Mouse (Mus musculus): ENCODE measurements at regions not wholly inside any gene's neighbourhood (a gene's known extent, or its start where the extent isn't known, plus 50 kb on each side); places are given as distances from the start of the nearest gene placed in this dataset.

DNA sequence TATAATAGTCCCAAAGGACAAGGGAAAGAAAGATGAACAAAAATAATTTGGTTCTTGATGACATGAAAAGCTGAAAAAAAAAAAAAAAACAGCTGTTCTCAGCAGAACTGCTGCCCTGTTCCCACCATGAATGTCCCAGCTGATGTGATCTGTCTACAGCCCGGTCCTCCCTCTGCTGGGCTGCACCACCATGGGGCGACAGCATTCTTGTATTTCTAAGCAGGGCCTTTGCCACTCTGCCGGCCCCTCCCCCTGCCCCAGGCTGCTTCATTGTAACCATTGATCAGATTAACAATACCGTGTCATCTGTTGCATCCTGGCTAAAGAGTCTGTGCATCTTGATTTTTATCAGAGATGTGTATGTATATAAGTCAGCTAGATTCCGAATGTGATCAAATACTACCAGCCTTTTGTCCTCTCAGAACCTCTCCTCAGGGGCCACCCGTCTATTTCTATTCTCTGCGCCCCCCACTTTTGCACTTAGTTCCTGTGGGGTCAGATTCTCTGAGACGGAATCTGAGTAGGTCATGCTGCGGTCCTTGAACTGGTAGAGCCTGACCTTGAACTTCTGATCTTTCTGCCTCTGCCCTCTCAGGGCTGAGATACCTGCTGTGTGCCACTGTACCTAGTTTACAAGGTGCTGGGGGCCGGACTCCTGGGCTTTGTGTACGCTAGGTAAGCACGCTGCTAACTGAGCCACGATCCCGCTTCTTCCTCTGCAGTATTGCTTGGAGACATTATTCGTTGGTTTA, 117.2 kb upstream of the Lrfn2 start:
- no peak for ATAC-seq (ENCODE audit: insufficient number of reproducible peaks, insufficient read depth, low FRiP score, low read depth)
- Histone ChIP-seq H3K27me3 (ENCODE audit: control insufficient read depth, insufficient read depth, low read length) (no peaks in the 10 kb centered on the region), H3K9ac (ENCODE audit: low read length) (no peak overlapping the region), H3K4me2 (ENCODE audit: low read length) (no peak overlapping the region), H3K27ac (replicated peaks in 1 of 2; ENCODE audit: control insufficient read depth in 1 of 2, insufficient read depth in 1 of 2, low read depth in 2 of 2, low read length in 2 of 2) (no peak overlapping the region), H3K4me3 (ENCODE audit: control insufficient read depth in 1 of 2, insufficient read depth in 1 of 2, low read depth in 1 of 2, low read length in 2 of 2) (no peak overlapping the region), H3K36me3 (ENCODE audit: control insufficient read depth, insufficient read depth, low read length) (no peaks in the 10 kb centered on the region), H3K4me1 (ENCODE audit: control insufficient read depth in 2 of 2, insufficient read depth in 2 of 2, low read length in 2 of 2) (peaks cover 4 to 8% of the 10 kb centered on the region in 2 experiments; a peak in 3 of 4 replicates), H3K9me3 (ENCODE audit: control insufficient read depth, low read length) (no peaks in the 10 kb centered on the region)
- 61% methylated on average over 15 of the region's 15 CpGs for WGBS

DNA sequence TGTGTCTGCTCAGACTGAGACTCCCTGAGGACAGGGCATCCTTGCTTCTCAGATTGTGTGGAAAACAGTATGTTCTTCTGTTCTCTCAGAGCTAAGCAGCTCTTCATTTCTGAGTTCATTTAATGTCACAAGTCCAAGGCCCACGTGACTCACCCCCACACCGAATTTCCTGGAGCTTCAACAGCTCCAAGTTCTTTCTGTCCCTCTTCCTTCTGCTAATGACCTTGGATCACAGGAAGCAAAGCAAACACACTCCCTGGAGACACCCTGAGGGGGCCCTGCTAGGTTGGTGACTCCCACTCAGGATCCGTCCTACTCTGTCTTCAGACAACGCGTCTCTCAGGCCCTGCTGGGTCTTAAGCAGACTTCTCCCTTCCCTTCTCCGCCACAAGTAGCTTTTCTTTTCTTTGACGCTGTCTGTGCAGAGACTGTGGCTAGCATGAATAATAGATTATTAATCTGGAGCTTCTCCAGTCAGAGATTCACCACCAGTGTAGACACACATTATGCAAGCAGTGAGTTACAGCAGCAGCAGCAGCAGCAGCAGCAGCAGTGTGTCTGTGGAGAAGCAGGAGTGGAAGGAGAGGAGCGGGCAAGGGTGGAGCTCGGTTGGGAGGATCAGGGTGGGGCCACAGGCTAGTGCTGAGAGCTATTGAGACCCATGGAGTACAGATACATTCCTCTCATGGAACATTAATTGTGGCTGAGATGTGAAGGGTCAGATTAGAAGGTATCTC, 115.4 kb upstream of the Lrfn2 start:
- Histone ChIP-seq H3K9ac (ENCODE audit: low read length) (no peak overlapping the region), H3K4me3 (ENCODE audit: control insufficient read depth in 1 of 2, insufficient read depth in 1 of 2, low read depth in 1 of 2, low read length in 2 of 2) (no peak overlapping the region), H3K4me1 (ENCODE audit: control insufficient read depth in 2 of 2, insufficient read depth in 2 of 2, low read length in 2 of 2) (peaks cover 4 to 8% of the 10 kb centered on the region in 2 experiments; a peak in 3 of 4 replicates), H3K27ac (replicated peaks in 1 of 2; ENCODE audit: control insufficient read depth in 1 of 2, insufficient read depth in 1 of 2, low read depth in 2 of 2, low read length in 2 of 2) (no peak overlapping the region), H3K27me3 (ENCODE audit: control insufficient read depth, insufficient read depth, low read length) (no peaks in the 10 kb centered on the region), H3K4me2 (ENCODE audit: low read length) (no peak overlapping the region), H3K36me3 (ENCODE audit: control insufficient read depth, insufficient read depth, low read length) (no peaks in the 10 kb centered on the region), H3K9me3 (ENCODE audit: control insufficient read depth, low read length) (no peaks in the 10 kb centered on the region)
- ATAC-seq (ENCODE audit: insufficient number of reproducible peaks, insufficient read depth, low FRiP score, low read depth): no peak
- WGBS: 66% methylated on average over 9 of the region's 9 CpGs

DNA sequence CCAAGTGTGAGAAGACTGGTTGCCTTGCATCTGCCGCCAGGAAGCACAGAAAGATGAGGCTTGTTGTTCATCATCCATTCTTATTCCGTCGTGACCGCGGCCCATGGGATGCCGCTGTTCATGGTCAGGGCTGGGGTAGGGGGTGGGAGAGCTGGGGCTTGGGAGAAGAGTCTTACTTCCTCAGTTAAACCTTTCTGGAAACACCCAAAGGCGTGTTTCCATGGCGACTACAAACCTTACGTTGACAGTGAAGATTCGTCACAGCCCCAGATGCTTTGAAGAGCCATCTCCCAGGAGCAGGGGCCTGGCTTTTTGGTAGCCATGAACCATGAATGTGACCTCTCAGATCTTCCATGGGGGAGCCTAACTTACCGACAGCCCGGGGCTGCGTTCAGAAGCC, 114.6 kb upstream of the Lrfn2 start:
- peaks cover 4 to 8% of the 10 kb centered on the region in 2 experiments; a peak in 3 of 4 replicates for H3K4me1 ChIP-seq (ENCODE audit: control insufficient read depth in 2 of 2, insufficient read depth in 2 of 2, low read length in 2 of 2)
- no peaks in the 10 kb centered on the region for H3K36me3 ChIP-seq (ENCODE audit: control insufficient read depth, insufficient read depth, low read length)
- ATAC-seq (ENCODE audit: insufficient number of reproducible peaks, insufficient read depth, low FRiP score, low read depth): no peak
- H3K27me3 ChIP-seq (ENCODE audit: control insufficient read depth, insufficient read depth, low read length): no peaks in the 10 kb centered on the region
- H3K27ac ChIP-seq (replicated peaks in 1 of 2; ENCODE audit: control insufficient read depth in 1 of 2, insufficient read depth in 1 of 2, low read depth in 2 of 2, low read length in 2 of 2): no peak overlapping the region
- H3K9me3 ChIP-seq (ENCODE audit: control insufficient read depth, low read length): no peaks in the 10 kb centered on the region
- 78% methylated on average over 13 of the region's 13 CpGs for WGBS
- H3K4me2 ChIP-seq (ENCODE audit: low read length): no peak overlapping the region
- no peak overlapping the region for H3K4me3 ChIP-seq (ENCODE audit: control insufficient read depth in 1 of 2, insufficient read depth in 1 of 2, low read depth in 1 of 2, low read length in 2 of 2)
- H3K9ac ChIP-seq (ENCODE audit: low read length): no peak overlapping the region

DNA sequence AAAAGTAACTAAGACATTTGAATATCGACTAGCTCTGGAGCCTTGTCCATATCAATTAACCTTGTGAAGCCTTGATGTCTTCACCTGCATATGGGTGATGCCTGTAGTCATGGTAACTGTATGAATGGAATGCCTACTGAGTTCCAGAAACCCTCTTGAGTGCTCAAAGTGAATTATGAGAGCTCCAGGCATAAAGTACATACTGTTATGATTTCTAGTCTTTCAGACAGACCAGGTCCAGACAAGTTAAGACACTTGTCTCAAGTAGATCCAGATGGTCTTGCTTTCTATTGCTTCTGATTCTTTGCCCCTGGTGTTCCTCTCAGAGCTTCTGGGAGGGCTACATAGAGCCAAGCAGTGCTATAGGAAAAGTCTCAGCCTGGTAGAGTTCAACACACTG, 112.5 kb upstream of the Lrfn2 start:
- H3K27me3 ChIP-seq (ENCODE audit: control insufficient read depth, insufficient read depth, low read length): no peaks in the 10 kb centered on the region
- ATAC-seq (ENCODE audit: insufficient number of reproducible peaks, insufficient read depth, low FRiP score, low read depth): no peak
- no peaks in the 10 kb centered on the region for H3K9me3 ChIP-seq (ENCODE audit: control insufficient read depth, low read length)
- H3K4me2 ChIP-seq (ENCODE audit: low read length): no peak overlapping the region
- H3K27ac ChIP-seq (replicated peaks in 1 of 2; ENCODE audit: control insufficient read depth in 1 of 2, insufficient read depth in 1 of 2, low read depth in 2 of 2, low read length in 2 of 2): no peak overlapping the region
- H3K9ac ChIP-seq (ENCODE audit: low read length): no peak overlapping the region
- 97% methylated on average over 1 of the region's 1 CpGs for WGBS
- no peak overlapping the region for H3K4me3 ChIP-seq (ENCODE audit: control insufficient read depth in 1 of 2, insufficient read depth in 1 of 2, low read depth in 1 of 2, low read length in 2 of 2)
- H3K4me1 ChIP-seq (ENCODE audit: control insufficient read depth in 2 of 2, insufficient read depth in 2 of 2, low read length in 2 of 2): peaks cover 0 to 1% of the 10 kb centered on the region in 2 experiments; a peak in 1 of 4 replicates
- no peaks in the 10 kb centered on the region for H3K36me3 ChIP-seq (ENCODE audit: control insufficient read depth, insufficient read depth, low read length)

DNA sequence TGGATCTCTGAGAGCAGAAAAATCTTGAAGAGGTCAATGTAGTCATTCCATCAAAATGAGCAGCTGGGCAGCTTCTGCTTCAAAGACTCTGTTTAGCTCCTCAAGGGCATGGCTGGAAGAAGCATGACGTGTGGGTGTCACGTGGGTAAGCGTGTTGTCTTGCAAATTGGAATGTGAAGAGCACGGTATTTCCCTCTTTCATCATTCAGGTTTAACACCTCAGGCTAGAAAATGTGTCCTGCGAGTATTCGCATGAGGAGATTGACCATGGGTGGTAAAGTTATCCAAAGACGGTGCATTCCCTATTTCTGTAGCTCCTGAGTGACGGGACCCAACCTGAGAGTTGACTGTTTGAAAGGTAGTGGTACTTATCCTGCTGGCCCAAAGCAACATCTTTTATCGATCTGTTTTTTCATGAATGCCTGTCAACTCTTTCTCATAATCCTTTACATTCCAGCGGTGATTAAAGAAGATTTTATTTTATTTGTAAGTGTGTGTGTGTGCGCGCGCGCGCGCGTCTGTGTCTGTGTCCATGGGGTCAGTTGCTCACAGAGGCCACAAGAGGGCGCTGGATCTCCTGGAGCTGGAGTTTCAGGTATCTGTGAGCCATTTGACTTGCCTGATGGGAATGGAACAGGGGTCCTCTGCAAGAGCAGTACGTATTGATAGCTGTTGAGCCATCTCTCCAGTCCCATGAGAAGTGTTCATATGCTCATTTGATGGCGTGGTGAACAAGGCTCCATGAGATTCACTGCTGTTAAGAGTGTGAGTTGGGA, 109.9 kb upstream of the Lrfn2 start:
- H3K27me3 ChIP-seq (ENCODE audit: control insufficient read depth, insufficient read depth, low read length): no peaks in the 10 kb centered on the region
- no peaks in the 10 kb centered on the region for H3K9me3 ChIP-seq (ENCODE audit: control insufficient read depth, low read length)
- no peak for ATAC-seq (ENCODE audit: insufficient number of reproducible peaks, insufficient read depth, low FRiP score, low read depth)
- H3K4me1 ChIP-seq (ENCODE audit: control insufficient read depth in 2 of 2, insufficient read depth in 2 of 2, low read length in 2 of 2): no peaks in the 10 kb centered on the region
- no peak overlapping the region for H3K4me2 ChIP-seq (ENCODE audit: low read length)
- 87% methylated on average over 20 of the region's 20 CpGs for WGBS
- H3K9ac ChIP-seq (ENCODE audit: low read length): no peak overlapping the region
- no peak overlapping the region for H3K4me3 ChIP-seq (ENCODE audit: control insufficient read depth in 1 of 2, insufficient read depth in 1 of 2, low read depth in 1 of 2, low read length in 2 of 2)
- no peaks in the 10 kb centered on the region for H3K36me3 ChIP-seq (ENCODE audit: control insufficient read depth, insufficient read depth, low read length)
- H3K27ac ChIP-seq (replicated peaks in 1 of 2; ENCODE audit: control insufficient read depth in 1 of 2, insufficient read depth in 1 of 2, low read depth in 2 of 2, low read length in 2 of 2): no peak overlapping the region

DNA sequence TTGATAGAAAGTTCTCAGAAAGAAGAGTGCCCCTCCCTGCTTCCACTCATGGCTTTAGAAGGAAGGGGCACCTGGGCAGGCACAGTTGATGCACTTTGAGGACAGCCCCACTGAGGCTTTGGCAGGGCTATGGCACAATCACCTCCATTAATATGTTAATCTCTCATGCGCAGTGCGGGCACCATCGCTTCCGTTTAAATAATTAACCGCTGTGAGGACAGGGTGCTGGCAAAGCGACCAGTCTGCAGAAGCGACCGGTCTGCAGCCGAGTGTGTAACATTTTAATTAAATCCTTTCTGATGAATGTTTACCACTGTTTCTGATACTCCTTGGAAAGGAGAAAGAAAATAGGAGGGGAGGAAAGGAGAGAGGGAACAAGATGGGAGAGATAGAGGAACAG, 108.3 kb upstream of the Lrfn2 start:
- no peak overlapping the region for H3K9ac ChIP-seq (ENCODE audit: low read length)
- no peaks in the 10 kb centered on the region for H3K36me3 ChIP-seq (ENCODE audit: control insufficient read depth, insufficient read depth, low read length)
- no peaks in the 10 kb centered on the region for H3K4me1 ChIP-seq (ENCODE audit: control insufficient read depth in 2 of 2, insufficient read depth in 2 of 2, low read length in 2 of 2)
- no peak for ATAC-seq (ENCODE audit: insufficient number of reproducible peaks, insufficient read depth, low FRiP score, low read depth)
- no peaks in the 10 kb centered on the region for H3K9me3 ChIP-seq (ENCODE audit: control insufficient read depth, low read length)
- H3K27me3 ChIP-seq (ENCODE audit: control insufficient read depth, insufficient read depth, low read length): no peaks in the 10 kb centered on the region
- 78% methylated on average over 9 of the region's 9 CpGs for WGBS
- no peak overlapping the region for H3K4me3 ChIP-seq (ENCODE audit: control insufficient read depth in 1 of 2, insufficient read depth in 1 of 2, low read depth in 1 of 2, low read length in 2 of 2)
- H3K27ac ChIP-seq (replicated peaks in 1 of 2; ENCODE audit: control insufficient read depth in 1 of 2, insufficient read depth in 1 of 2, low read depth in 2 of 2, low read length in 2 of 2): no peak overlapping the region
- no peak overlapping the region for H3K4me2 ChIP-seq (ENCODE audit: low read length)

DNA sequence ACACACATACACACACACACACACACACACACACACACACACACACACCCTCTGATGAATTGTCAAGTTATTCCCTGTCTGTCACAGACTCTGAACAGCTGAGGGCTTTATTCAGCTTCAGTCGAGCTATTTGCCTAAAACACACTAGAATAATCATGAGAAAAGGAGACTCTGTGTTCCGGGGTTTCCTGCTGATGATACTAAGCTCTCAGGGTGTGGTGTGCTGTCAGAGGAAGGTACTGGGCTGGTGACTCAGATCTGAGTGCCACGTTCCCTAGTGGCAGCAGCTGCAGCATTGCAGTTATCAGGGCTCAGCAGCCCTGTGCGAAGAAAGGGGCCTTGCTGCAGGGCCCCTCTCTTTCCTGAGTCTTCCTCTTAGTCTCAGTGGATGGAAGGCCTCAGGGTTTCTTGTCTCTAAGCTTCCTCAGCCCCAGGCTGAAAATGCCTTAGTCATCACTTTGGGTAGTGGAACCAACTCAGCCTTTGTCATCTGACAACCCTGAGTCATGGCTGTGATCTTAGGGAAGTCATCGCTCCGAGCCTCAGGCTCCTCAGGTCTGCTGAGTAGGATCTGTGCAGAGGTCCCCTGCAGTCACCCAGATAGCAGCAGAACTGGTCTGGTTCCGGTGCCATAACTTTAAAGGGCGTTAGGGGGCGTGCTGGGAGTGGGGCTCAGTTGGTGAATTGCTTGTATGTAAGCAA, 106.8 kb upstream of the Lrfn2 start:
- 59% methylated on average over 9 of the region's 9 CpGs for WGBS
- no peak overlapping the region for H3K4me2 ChIP-seq (ENCODE audit: low read length)
- no peaks in the 10 kb centered on the region for H3K9me3 ChIP-seq (ENCODE audit: control insufficient read depth, low read length)
- no peaks in the 10 kb centered on the region for H3K27me3 ChIP-seq (ENCODE audit: control insufficient read depth, insufficient read depth, low read length)
- no peak overlapping the region for H3K27ac ChIP-seq (replicated peaks in 1 of 2; ENCODE audit: control insufficient read depth in 1 of 2, insufficient read depth in 1 of 2, low read depth in 2 of 2, low read length in 2 of 2)
- H3K4me3 ChIP-seq (ENCODE audit: control insufficient read depth in 1 of 2, insufficient read depth in 1 of 2, low read depth in 1 of 2, low read length in 2 of 2): no peak overlapping the region
- H3K4me1 ChIP-seq (ENCODE audit: control insufficient read depth in 2 of 2, insufficient read depth in 2 of 2, low read length in 2 of 2): no peaks in the 10 kb centered on the region
- no peaks in the 10 kb centered on the region for H3K36me3 ChIP-seq (ENCODE audit: control insufficient read depth, insufficient read depth, low read length)
- no peak for ATAC-seq (ENCODE audit: insufficient number of reproducible peaks, insufficient read depth, low FRiP score, low read depth)
- H3K9ac ChIP-seq (ENCODE audit: low read length): no peak overlapping the region
